Mouse (Mus musculus): Measurements from ENCODE around the gene Calb2. TPM values are rescaled to one million over a fixed set of nuclear protein-coding genes. Genes with fewer than 3 reads are reported as not detected.

Calb2 gene
- polyA plus RNA-seq, 1 experiment from 2014 or later: 40.6 TPM

DNA sequence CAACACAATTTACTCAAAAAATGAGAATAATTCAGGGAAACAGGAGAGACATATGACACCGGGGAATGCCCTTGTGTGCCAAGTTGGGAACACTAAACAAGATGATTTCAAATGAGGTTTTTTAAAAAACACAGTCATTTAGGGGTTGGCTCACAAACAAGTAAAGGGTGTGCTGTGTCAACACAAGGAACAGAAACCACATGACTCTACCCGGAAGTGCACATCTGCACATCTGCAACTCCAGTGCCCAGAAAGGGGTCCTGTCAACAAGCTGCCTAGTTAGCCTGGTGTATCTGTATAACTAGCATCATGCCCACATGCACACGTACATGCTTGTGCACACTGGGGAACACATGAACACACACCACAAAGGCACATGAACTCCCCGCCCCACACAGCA, 17.5 kb upstream of the Calb2 start:
- Histone ChIP-seq H3K9ac (ENCODE audit: low read length) (no peak overlapping the region), H3K27me3 (ENCODE audit: control insufficient read depth, insufficient read depth, low read length) (no peaks in the 10 kb centered on the region), H3K9me3 (ENCODE audit: control insufficient read depth, low read length) (no peaks in the 10 kb centered on the region), H3K4me2 (ENCODE audit: low read depth, severe bottlenecking) (no peak overlapping the region), H3K4me3 (ENCODE audit: low read depth, low read length) (no peak overlapping the region), H3K4me1 (ENCODE audit: control insufficient read depth, insufficient read depth, low read length) (peaks cover 3% of the 10 kb centered on the region; the same call in 1 of the 2 replicates), H3K27ac (replicated peaks; ENCODE audit: low read depth, low read length) (no peak overlapping the region), H3K36me3 (ENCODE audit: control insufficient read depth, insufficient read depth, low read length) (no peaks in the 10 kb centered on the region)
- no peak for ATAC-seq (ENCODE audit: insufficient number of reproducible peaks, low FRiP score, low TSS enrichment, low read depth)
- 88% methylated on average over 4 of the region's 4 CpGs for WGBS
- no peak for DNase-seq (ENCODE audit: low spot score)

DNA sequence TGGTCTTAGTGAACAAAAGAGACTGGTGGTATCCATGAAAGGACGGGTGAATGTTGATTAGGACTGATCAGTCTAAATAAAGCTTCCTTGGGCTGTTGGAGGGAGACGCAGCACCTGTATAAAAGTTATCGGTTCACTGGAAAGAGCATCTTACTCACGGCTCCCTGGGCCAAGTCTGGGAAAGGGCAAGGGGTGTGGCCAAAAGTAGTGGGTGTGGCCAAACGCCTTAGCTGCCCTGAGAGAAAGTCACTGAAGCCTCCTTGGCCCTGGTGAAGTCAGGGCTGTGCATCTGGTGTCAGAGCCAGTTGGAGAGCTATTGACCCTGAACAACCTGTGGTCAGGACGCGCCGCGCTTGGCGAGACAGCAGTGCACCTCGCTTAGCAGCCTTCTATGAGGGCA, 15.7 kb upstream of the Calb2 start:
- Histone ChIP-seq H3K9me3 (ENCODE audit: control insufficient read depth, low read length) (no peaks in the 10 kb centered on the region), H3K4me2 (ENCODE audit: low read depth, severe bottlenecking) (no peak overlapping the region), H3K27me3 (ENCODE audit: control insufficient read depth, insufficient read depth, low read length) (no peaks in the 10 kb centered on the region), H3K36me3 (ENCODE audit: control insufficient read depth, insufficient read depth, low read length) (no peaks in the 10 kb centered on the region), H3K27ac (replicated peaks; ENCODE audit: low read depth, low read length) (no peak overlapping the region), H3K9ac (ENCODE audit: low read length) (no peak overlapping the region), H3K4me1 (ENCODE audit: control insufficient read depth, insufficient read depth, low read length) (no peaks in the 10 kb centered on the region), H3K4me3 (ENCODE audit: low read depth, low read length) (no peak overlapping the region)
- ATAC-seq (ENCODE audit: insufficient number of reproducible peaks, low FRiP score, low TSS enrichment, low read depth) (no peak), DNase-seq (ENCODE audit: low spot score) (no peak)
- WGBS: 23% methylated on average over 11 of the region's 11 CpGs

DNA sequence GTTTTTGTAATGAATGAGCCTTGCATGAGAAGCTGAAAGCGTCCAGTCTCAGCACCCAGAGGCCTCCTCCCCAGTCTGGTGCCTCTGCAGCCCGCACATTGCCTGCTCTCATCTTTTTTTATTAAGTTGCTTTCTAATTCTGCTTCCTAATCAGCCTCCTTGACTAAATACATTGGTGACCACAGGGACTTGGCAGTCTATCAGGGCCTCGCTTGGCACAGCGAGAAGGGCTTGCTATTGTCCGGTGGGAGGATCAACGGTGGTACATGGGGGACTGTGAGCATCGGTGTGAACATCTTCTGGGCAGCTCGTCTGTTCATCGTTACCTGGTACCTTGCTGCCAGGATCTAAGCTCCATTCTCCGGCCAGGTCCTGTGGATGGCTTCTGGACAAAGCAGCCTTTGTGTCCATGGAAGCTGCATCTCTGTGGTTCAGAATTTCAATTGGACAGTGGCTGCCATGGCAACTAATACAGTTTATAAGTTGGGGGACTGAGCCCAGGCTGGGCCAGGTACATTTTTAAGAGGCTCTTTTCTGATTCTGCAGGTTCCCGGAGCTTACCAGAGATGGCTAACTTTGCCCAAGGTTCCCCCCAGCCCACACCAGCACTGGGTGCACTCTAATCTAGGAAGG, 14.8 kb upstream of the Calb2 start:
- H3K4me3 ChIP-seq (ENCODE audit: low read depth, low read length): no peak overlapping the region
- no peak overlapping the region for H3K9ac ChIP-seq (ENCODE audit: low read length)
- no peaks in the 10 kb centered on the region for H3K9me3 ChIP-seq (ENCODE audit: control insufficient read depth, low read length)
- no peaks in the 10 kb centered on the region for H3K4me1 ChIP-seq (ENCODE audit: control insufficient read depth, insufficient read depth, low read length)
- H3K4me2 ChIP-seq (ENCODE audit: low read depth, severe bottlenecking): no peak overlapping the region
- H3K27ac ChIP-seq (replicated peaks; ENCODE audit: low read depth, low read length): no peak overlapping the region
- DNase-seq (ENCODE audit: low spot score) (no peak), ATAC-seq (ENCODE audit: insufficient number of reproducible peaks, low FRiP score, low TSS enrichment, low read depth) (no peak)
- H3K36me3 ChIP-seq (ENCODE audit: control insufficient read depth, insufficient read depth, low read length): no peaks in the 10 kb centered on the region
- no peaks in the 10 kb centered on the region for H3K27me3 ChIP-seq (ENCODE audit: control insufficient read depth, insufficient read depth, low read length)
- WGBS: 82% methylated on average over 11 of the region's 11 CpGs

DNA sequence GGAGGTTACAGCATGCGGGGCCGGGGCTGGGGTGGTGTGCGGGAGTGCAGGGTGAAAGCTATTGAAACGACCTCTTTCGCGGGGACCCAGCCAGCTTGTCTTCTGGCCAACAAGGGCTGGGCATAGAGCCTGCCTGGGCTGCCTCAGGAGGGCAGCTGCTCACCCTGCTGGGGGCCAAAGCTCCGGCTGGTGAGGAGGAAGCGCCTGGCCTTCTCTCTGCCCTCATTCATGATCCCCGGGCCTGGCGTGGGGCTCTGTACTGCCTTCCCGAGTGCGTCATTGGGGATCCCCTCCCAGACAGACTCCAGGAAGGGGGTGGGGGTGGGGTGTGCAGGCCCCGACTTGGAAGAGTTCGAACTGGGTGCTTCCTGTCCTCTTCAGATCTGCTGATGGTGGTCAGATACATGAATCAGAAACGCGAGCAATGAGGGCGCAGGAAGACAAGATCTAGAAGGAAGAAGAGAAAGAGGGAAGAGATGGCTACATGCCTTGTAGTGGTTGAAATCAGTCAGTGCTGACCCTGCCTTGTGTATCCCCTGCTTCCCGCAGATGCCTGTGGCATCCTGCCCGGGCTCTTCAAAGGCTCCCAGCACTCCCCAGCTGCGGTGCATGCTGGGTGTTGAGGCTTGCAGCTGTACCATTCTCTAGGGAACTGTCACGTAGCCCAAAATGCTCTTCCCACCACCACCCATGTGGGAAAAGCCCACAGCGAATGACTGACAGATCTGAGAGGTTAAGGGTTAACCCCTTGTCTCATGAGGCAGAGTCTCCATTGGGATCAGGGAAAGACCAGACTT, 9.5 kb upstream of the Calb2 start:
- H3K27me3 ChIP-seq (ENCODE audit: control insufficient read depth, insufficient read depth, low read length): no peaks in the 10 kb centered on the region
- no peak for DNase-seq (ENCODE audit: low spot score)
- H3K27ac ChIP-seq (replicated peaks; ENCODE audit: low read depth, low read length): no peak overlapping the region
- no peak overlapping the region for H3K9ac ChIP-seq (ENCODE audit: low read length)
- no peak overlapping the region for H3K4me2 ChIP-seq (ENCODE audit: low read depth, severe bottlenecking)
- H3K9me3 ChIP-seq (ENCODE audit: control insufficient read depth, low read length): no peaks in the 10 kb centered on the region
- H3K4me1 ChIP-seq (ENCODE audit: control insufficient read depth, insufficient read depth, low read length): no peaks in the 10 kb centered on the region
- H3K36me3 ChIP-seq (ENCODE audit: control insufficient read depth, insufficient read depth, low read length): no peaks in the 10 kb centered on the region
- WGBS: 18% methylated on average over 22 of the region's 22 CpGs
- no peak overlapping the region for H3K4me3 ChIP-seq (ENCODE audit: low read depth, low read length)
- no peak for ATAC-seq (ENCODE audit: insufficient number of reproducible peaks, low FRiP score, low TSS enrichment, low read depth)

DNA sequence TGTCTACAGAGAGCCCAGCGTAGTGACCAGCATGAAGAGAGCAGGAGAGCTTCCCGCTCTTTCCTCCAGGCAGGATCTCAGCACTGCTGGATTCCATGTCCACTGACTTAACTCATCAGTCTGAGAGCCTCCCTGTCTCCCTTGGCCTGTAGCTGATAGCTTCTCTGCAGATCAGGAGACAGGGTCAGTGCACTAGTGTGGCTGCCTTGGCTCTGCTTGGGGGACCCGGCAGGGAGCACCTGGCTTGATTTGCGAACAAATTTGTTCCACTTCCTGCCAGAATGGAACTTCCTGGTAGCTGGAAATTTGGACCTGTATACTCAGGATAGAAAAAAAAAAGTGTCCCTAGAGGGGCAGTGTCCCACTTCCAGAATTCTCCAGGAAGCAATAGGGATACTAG, 6.8 kb upstream of the Calb2 start:
- DNase-seq (ENCODE audit: low spot score): no peak
- Histone ChIP-seq H3K27me3 (ENCODE audit: control insufficient read depth, insufficient read depth, low read length) (no peaks in the 10 kb centered on the region; the same call in 1 of the 2 replicates), H3K27ac (replicated peaks; ENCODE audit: low read depth, low read length) (no peak overlapping the region), H3K4me3 (ENCODE audit: low read depth, low read length) (no peak overlapping the region), H3K4me1 (ENCODE audit: control insufficient read depth, insufficient read depth, low read length) (no peaks in the 10 kb centered on the region), H3K9me3 (ENCODE audit: control insufficient read depth, low read length) (no peaks in the 10 kb centered on the region), H3K4me2 (ENCODE audit: low read depth, severe bottlenecking) (no peak overlapping the region), H3K9ac (ENCODE audit: low read length) (no peak overlapping the region), H3K36me3 (ENCODE audit: control insufficient read depth, insufficient read depth, low read length) (no peaks in the 10 kb centered on the region)
- ATAC-seq (ENCODE audit: insufficient number of reproducible peaks, low FRiP score, low TSS enrichment, low read depth): no peak
- whole genome bisulfite sequencing: 80% methylated on average over 4 of the region's 4 CpGs

DNA sequence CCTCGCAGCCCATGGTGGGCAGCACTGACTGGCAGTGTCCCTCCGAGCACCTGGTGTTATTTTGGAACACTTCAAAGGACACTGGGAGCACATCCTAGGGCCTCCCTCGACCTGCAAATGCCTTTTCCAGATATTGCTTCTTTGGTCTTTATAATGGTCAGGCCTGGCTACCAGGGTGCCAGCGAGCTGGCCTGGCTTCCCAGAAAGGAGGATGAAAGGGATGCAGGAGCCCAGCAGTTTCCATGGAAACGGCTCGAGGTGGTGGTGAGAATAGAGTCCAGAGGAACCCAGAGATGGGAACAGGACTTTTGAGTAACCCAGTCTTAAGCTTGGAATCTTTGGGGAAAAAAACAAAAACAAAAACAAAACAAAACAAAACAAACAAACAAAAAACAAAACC, 4.2 kb upstream of the Calb2 start:
- Histone ChIP-seq H3K36me3 (ENCODE audit: control insufficient read depth, insufficient read depth, low read length) (no peaks in the 10 kb centered on the region), H3K9ac (ENCODE audit: low read length) (no peak overlapping the region), H3K27me3 (ENCODE audit: control insufficient read depth, insufficient read depth, low read length) (peaks cover 12% of the 10 kb centered on the region), H3K9me3 (ENCODE audit: control insufficient read depth, low read length) (no peaks in the 10 kb centered on the region), H3K4me1 (ENCODE audit: control insufficient read depth, insufficient read depth, low read length) (0 out of 2 replicates have a peak, but pooled peaks cover 4% of the 10 kb centered on the region), H3K4me2 (ENCODE audit: low read depth, severe bottlenecking) (no peak overlapping the region), H3K4me3 (ENCODE audit: low read depth, low read length) (no peak overlapping the region), H3K27ac (replicated peaks; ENCODE audit: low read depth, low read length) (no peak overlapping the region)
- ATAC-seq (ENCODE audit: insufficient number of reproducible peaks, low FRiP score, low TSS enrichment, low read depth) (no peak), DNase-seq (ENCODE audit: low spot score) (no peak)
- 53% methylated on average over 6 of the region's 6 CpGs for WGBS

- no peak overlapping the region for H3K27ac ChIP-seq (replicated peaks; ENCODE audit: low read depth, low read length)
- WGBS: 78% methylated on average over 8 of the region's 8 CpGs
- no peak overlapping the region for H3K4me2 ChIP-seq (ENCODE audit: low read depth, severe bottlenecking)
Measured at GRCm38 (mm10) chr8:110166270-110166669, 1.7 kb downstream of the Calb2 start.

GRCm38 (mm10) chr8:110162007-110162406, 6.0 kb downstream of the Calb2 start:
- no peak overlapping the region for H3K27ac ChIP-seq (replicated peaks; ENCODE audit: low read depth, low read length)
- no peak for DNase-seq (ENCODE audit: low spot score)
- WGBS: 82% methylated on average over 6 of the region's 6 CpGs
- no peak overlapping the region for H3K4me3 ChIP-seq (ENCODE audit: low read depth, low read length)
- no peaks in the 10 kb centered on the region for H3K36me3 ChIP-seq (ENCODE audit: control insufficient read depth, insufficient read depth, low read length)
- no peak for ATAC-seq (ENCODE audit: insufficient number of reproducible peaks, low FRiP score, low TSS enrichment, low read depth)
- no peak overlapping the region for H3K4me2 ChIP-seq (ENCODE audit: low read depth, severe bottlenecking)
- H3K4me1 ChIP-seq (ENCODE audit: control insufficient read depth, insufficient read depth, low read length): no peaks in the 10 kb centered on the region
- H3K9me3 ChIP-seq (ENCODE audit: control insufficient read depth, low read length): no peaks in the 10 kb centered on the region
- 0 out of 2 replicates have a peak, but pooled peaks cover 2% of the 10 kb centered on the region for H3K27me3 ChIP-seq (ENCODE audit: control insufficient read depth, insufficient read depth, low read length)
- H3K9ac ChIP-seq (ENCODE audit: low read length): no peak overlapping the region

More at GRCm38 (mm10) chr8:110166270-110166669, 1.7 kb downstream of the Calb2 start:
- Histone ChIP-seq H3K9me3 (ENCODE audit: control insufficient read depth, low read length) (no peaks in the 10 kb centered on the region), H3K4me3 (ENCODE audit: low read depth, low read length) (no peak overlapping the region), H3K9ac (ENCODE audit: low read length) (no peak overlapping the region), H3K27me3 (ENCODE audit: control insufficient read depth, insufficient read depth, low read length) (peaks cover 14% of the 10 kb centered on the region), H3K4me1 (ENCODE audit: control insufficient read depth, insufficient read depth, low read length) (0 out of 2 replicates have a peak, but pooled peaks cover 4% of the 10 kb centered on the region), H3K36me3 (ENCODE audit: control insufficient read depth, insufficient read depth, low read length) (no peaks in the 10 kb centered on the region)
- ATAC-seq (ENCODE audit: insufficient number of reproducible peaks, low FRiP score, low TSS enrichment, low read depth): no peak
- DNase-seq (ENCODE audit: low spot score): no peak

All from limb, embryonic 11.5 days (tissue).